Mouse (Mus musculus) myocyte (in vitro differentiated cells): ENCODE data around the gene Bicd2.

Experiments
- CEBPB ChIP-seq: IDR thresholded peaks from 2 replicates; pipeline ENCODE4 v1.6.1; 2011; ENCODE audit warnings: mild to moderate bottlenecking, moderate library complexity; ENCODE audit not compliant: poor library complexity, insufficient read depth, severe bottlenecking
- POLR2A ChIP-seq: IDR thresholded peaks from one replicate; pipeline ENCODE4 v1.6.1; 2011; ENCODE audit warnings: low read depth, mild to moderate bottlenecking, control low read depth, moderate library complexity; ENCODE audit not compliant: insufficient read length
- POLR2AphosphoS2 ChIP-seq: IDR thresholded peaks from one replicate; pipeline ENCODE4 v1.6.1; 2011; ENCODE audit warnings: low read depth, control low read depth; ENCODE audit not compliant: insufficient read length
- TCF3 ChIP-seq: IDR thresholded peaks from one replicate; pipeline ENCODE4 v1.6.1; 2011; ENCODE audit warnings: low read depth, control low read depth; ENCODE audit not compliant: insufficient read length

DNA sequence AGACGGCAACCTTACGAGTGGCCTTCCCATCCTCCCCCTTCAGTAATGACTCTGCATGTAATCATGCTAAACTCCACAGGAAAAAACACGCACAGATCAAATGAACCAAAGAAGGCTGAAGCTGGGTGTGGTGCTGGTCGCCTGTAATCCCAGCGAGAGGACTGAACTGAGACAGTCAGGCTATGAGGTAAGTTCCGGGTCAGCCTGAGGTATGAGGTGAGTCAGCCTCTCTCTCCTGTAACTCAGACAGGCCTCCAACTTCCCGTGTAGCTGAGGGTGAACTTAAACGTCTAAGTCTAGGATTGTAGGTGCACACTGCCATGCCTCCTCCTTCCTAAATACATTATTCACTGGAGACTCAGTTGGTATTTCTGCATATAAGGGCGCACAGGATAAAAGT lies 47.3 kb upstream of the Bicd2 start:
- no peak for TF ChIP-seq TCF3
- no peak for TF ChIP-seq POLR2A
- TF ChIP-seq POLR2AphosphoS2: no peak
- TF ChIP-seq CEBPB: no peak
